Mouse (Mus musculus) CH12.LX (cell line): ENCODE measurements around the gene Rfc5. TPM values are rescaled to one million over a fixed set of nuclear protein-coding genes. Genes with fewer than 3 reads are reported as not detected.

Experiments used
- DNase-seq: peaks from one replicate; pipeline ENCODE4 v3.0.0-alpha.2; 2013; ENCODE audit errors: extremely low read depth
- H3K27ac ChIP-seq: 2 replicates; pipeline ENCODE4 v1.5.1; 2012; ENCODE audit warnings: low read depth, mild to moderate bottlenecking, control low read depth, moderate library complexity; ENCODE audit not compliant: insufficient read depth
- H3K27me3 ChIP-seq: replicated peaks from 2 replicates; pipeline ENCODE3; 2012; ENCODE audit warnings: inconsistent platforms
- H3K36me3 ChIP-seq, 2 experiments: replicated peaks in 1 of 2; 2 replicates each; pipeline versions ENCODE3 to v1.6.1; 2012; ENCODE audit warnings: inconsistent platforms in 1 of 2, low read length in 1 of 2, mild to moderate bottlenecking in 1 of 2, mixed read lengths in 1 of 2, moderate library complexity in 1 of 2; ENCODE audit not compliant: control insufficient read depth in 1 of 2, insufficient read depth in 1 of 2
- H3K4me1 ChIP-seq, 2 experiments: 2 replicates each; pipeline ENCODE4 v1.6.1; 2012; ENCODE audit warnings: inconsistent platforms in 1 of 2, moderate library complexity in 1 of 2; ENCODE audit not compliant: insufficient read depth in 2 of 2, control insufficient read depth in 1 of 2
- H3K4me2 ChIP-seq: 2 replicates; pipeline ENCODE4 v1.6.1; 2012; ENCODE audit warnings: low read depth, mild to moderate bottlenecking, control low read depth; ENCODE audit not compliant: poor library complexity, insufficient read depth, severe bottlenecking
- H3K4me3 ChIP-seq, 3 experiments: fragments of 150-350 bp in 1 of 3; sonication (generic) in 1 of 3; replicated peaks in 1 of 3; 2 replicates each; pipeline versions ENCODE3 to v1.5.1; 2011 to 2012; ENCODE audit warnings: low read depth in 2 of 3, low read length in 2 of 3, mild to moderate bottlenecking in 2 of 3, moderate library complexity in 2 of 3, control low read depth in 1 of 3, improper control_type of control experiment in 1 of 3, inconsistent platforms in 1 of 3, mixed read lengths in 1 of 3; ENCODE audit not compliant: poor library complexity in 1 of 3
- H3K79me2 ChIP-seq: replicated peaks from 2 replicates; pipeline ENCODE4 v1.6.1; 2012; ENCODE audit warnings: mild to moderate bottlenecking, moderate library complexity; ENCODE audit not compliant: control insufficient read depth, poor library complexity, insufficient read depth, severe bottlenecking; ENCODE audit errors: extremely low read depth
- H3K9ac ChIP-seq: 2 replicates; pipeline ENCODE4 v1.6.1; 2012; ENCODE audit warnings: low read depth, mild to moderate bottlenecking, control low read depth, moderate library complexity; ENCODE audit not compliant: insufficient read depth
- H3K9me3 ChIP-seq: replicated peaks from 2 replicates; pipeline ENCODE3; 2012; ENCODE audit warnings: low read length, inconsistent platforms, mixed read lengths
- CHD2 ChIP-seq: IDR thresholded peaks from 2 replicates; pipeline ENCODE4 v1.6.1; 2011; ENCODE audit warnings: low read length, improper control_type of control experiment
- CTCF ChIP-seq, 2 experiments: IDR thresholded peaks in 1 of 2; conservative IDR thresholded peaks in 1 of 2; 2 replicates each; pipeline ENCODE4 v1.5.1; 2011 to 2012; ENCODE audit warnings: low read depth in 2 of 2, low read length in 2 of 2, improper control_type of control experiment in 1 of 2, inconsistent platforms in 1 of 2, mild to moderate bottlenecking in 1 of 2, moderate library complexity in 1 of 2
- E2F4 ChIP-seq: IDR thresholded peaks from 2 replicates; pipeline ENCODE4 v1.6.1; 2011; ENCODE audit warnings: low read depth, low read length, improper control_type of control experiment; ENCODE audit not compliant: insufficient replicate concordance
- ELF1 ChIP-seq: IDR thresholded peaks from 2 replicates; pipeline ENCODE4 v1.6.1; 2014; ENCODE audit warnings: low read depth, mild to moderate bottlenecking, inconsistent platforms, low read length, improper control_type of control experiment
- ETS1 ChIP-seq: conservative IDR thresholded peaks from 2 replicates; pipeline ENCODE4 v1.6.1; 2012; ENCODE audit warnings: low read depth, mild to moderate bottlenecking, inconsistent platforms, low read length, improper control_type of control experiment, moderate library complexity
- HCFC1 ChIP-seq: IDR thresholded peaks from 2 replicates; pipeline ENCODE4 v1.6.1; 2012; ENCODE audit warnings: low read depth, mild to moderate bottlenecking, inconsistent platforms, low read length, improper control_type of control experiment
- IRF4 ChIP-seq: IDR thresholded peaks from 2 replicates; pipeline ENCODE4 v1.6.1; 2014; ENCODE audit warnings: low read depth, mild to moderate bottlenecking, inconsistent platforms, low read length, improper control_type of control experiment
- MAFK ChIP-seq: IDR thresholded peaks from 2 replicates; pipeline ENCODE4 v1.6.1; 2011; ENCODE audit warnings: low read length, improper control_type of control experiment; ENCODE audit not compliant: insufficient replicate concordance
- MEF2A ChIP-seq: IDR thresholded peaks from 2 replicates; pipeline ENCODE4 v1.6.1; 2014; ENCODE audit warnings: low read depth, mild to moderate bottlenecking, inconsistent platforms, low read length, improper control_type of control experiment, borderline replicate concordance
- NELFE ChIP-seq: IDR thresholded peaks from 2 replicates; pipeline ENCODE4 v1.6.1; 2011; ENCODE audit warnings: low read depth, low read length, improper control_type of control experiment
- NRF1 ChIP-seq: IDR thresholded peaks from 2 replicates; pipeline ENCODE4 v1.6.1; 2014; ENCODE audit warnings: low read depth, mild to moderate bottlenecking, inconsistent platforms, low read length, improper control_type of control experiment, moderate library complexity
- RAD21 ChIP-seq: IDR thresholded peaks from 2 replicates; pipeline ENCODE4 v1.6.1; 2011; ENCODE audit warnings: low read depth, mild to moderate bottlenecking, low read length, improper control_type of control experiment, moderate library complexity
- SMC3 ChIP-seq: IDR thresholded peaks from 2 replicates; pipeline ENCODE4 v1.6.1; 2011; ENCODE audit warnings: low read depth, low read length, improper control_type of control experiment
- TBP ChIP-seq: conservative IDR thresholded peaks from 2 replicates; pipeline ENCODE4 v1.6.1; 2011; ENCODE audit warnings: low read depth, low read length, improper control_type of control experiment
- ZKSCAN1 ChIP-seq: IDR thresholded peaks from 2 replicates; pipeline ENCODE4 v1.6.1; 2012; ENCODE audit warnings: low read depth, inconsistent platforms, low read length, improper control_type of control experiment, borderline replicate concordance
- ZNF384 ChIP-seq: IDR thresholded peaks from 2 replicates; pipeline ENCODE4 v1.6.1; 2012; ENCODE audit warnings: low read depth, low read length, improper control_type of control experiment, inconsistent platforms
- dilution Hi-C: fragments of 300-500 bp; cut with MboI; formaldehyde crosslinking; loops from 2 replicates; pipeline ENCODE4 v1.14.3; 2020; ENCODE audit warnings: low sequenced_read_pairs; ENCODE audit not compliant: extremely low pct_unique_long_range_greater_than_20kb, extremely low pct_ligation_motif_present
- in situ Hi-C: fragments of 300-500 bp; cut with MboI; formaldehyde crosslinking; loops from 3 replicates; pipeline ENCODE4 v1.14.3; 2019; ENCODE audit warnings: low sequenced_read_pairs, low pct_ligation_motif_present, low pct_unique_long_range_greater_than_20kb, mixed read lengths
- polyA plus RNA-seq: library from polyadenylated mRNA; unstranded; fragments of >175 nt; gene quantifications from 2 replicates; pipeline ENCODE4 v1.2.1, GENCODE M21; 2012; ENCODE audit warnings: low read depth; ENCODE audit not compliant: insufficient read length
- total RNA-seq, 2 experiments: library from RNA; depleted of rRNA; stranded (reverse); fragments of 300-350 nt in 1 of 2; fragments of >200 nt in 1 of 2; gene quantifications; 2 replicates each; pipeline ENCODE4 v1.2.3; 2012 to 2014

Rfc5 gene
- total and polyA plus RNA-seq, 3 experiments, result 137 to 221 (median 186) TPM

DNA sequence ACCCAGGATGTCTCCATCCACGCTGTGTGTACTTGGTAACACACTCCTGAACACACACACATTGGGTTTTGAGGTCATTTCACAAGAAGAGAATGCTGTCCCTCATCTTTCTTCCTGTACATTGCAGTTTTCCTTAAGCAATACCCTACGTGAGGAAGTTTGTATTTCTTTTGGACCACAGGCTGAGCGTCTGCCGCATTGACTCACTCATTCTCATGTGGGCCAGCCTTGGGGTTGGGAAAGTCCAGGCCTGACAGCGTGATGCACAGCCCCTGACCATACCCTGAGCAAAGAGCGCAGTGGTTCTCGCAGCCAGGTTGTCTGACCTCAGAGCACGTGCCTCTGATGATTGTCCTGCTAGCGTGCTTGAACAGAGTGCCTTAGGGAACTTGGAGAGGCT lies 15.4 kb downstream of the Rfc5 start:
- TF ChIP-seq MAFK (no peak), ETS1 (no peak)
- Histone ChIP-seq H3K27ac (no peak overlapping the region), H3K79me2 (no peaks in the 10 kb centered on the region), H3K4me2 (no peak overlapping the region), H3K4me1 (peaks cover 10 to 46% of the 10 kb centered on the region in 2 experiments), H3K27me3 (no peaks in the 10 kb centered on the region), H3K9ac (no peak overlapping the region), H3K9me3 (no peaks in the 10 kb centered on the region), H3K4me3 (no peak overlapping the region), H3K36me3 (peaks cover 85 to 89% of the 10 kb centered on the region in 2 experiments)
- in situ Hi-C loops, result no loop called here
- dilution Hi-C loops, result no loop called here
- no peak for DNase-seq

DNA sequence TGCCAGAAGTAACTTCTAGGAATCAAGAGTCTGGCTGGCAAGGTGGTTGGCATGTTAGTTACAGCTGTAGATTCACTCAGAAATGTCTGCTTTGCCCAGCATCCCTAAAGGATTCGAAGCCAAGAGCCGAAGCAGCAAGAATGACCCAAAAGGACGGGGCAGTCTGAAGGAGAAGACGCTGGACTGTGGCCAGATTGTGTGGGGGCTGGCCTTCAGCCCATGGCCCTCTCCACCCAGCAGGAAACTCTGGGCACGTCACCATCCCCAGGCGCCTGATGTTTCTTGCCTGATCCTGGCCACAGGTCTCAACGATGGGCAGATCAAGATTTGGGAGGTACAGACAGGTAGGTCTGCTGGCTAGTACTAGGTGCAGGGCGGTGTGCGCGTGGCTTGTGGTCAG lies 18.3 kb downstream of the Rfc5 start:
- no peaks in the 10 kb centered on the region; the same call in 1 of the 2 replicates for H3K79me2 ChIP-seq
- no peaks in the 10 kb centered on the region for H3K9me3 ChIP-seq
- peaks cover 10 to 20% of the 10 kb centered on the region in 2 experiments for H3K4me1 ChIP-seq
- dilution Hi-C loops (no loop called here), in situ Hi-C loops (no loop called here)
- no peaks in the 10 kb centered on the region for H3K27me3 ChIP-seq
- H3K27ac ChIP-seq, result no peak overlapping the region
- H3K9ac ChIP-seq, result no peak overlapping the region
- no peak for TF ChIP-seq RAD21
- no peak for TF ChIP-seq TBP
- no peak for TF ChIP-seq IRF4
- no peak for TF ChIP-seq CTCF (conservative IDR thresholded peaks at IDR 0.05 in 1 of 2, IDR thresholded peaks at IDR 0.05 in 1 of 2; ENCODE audit: low read depth in 2 of 2, low read length in 2 of 2)
- no peak for TF ChIP-seq ZNF384
- TF ChIP-seq NRF1, result no peak
- TF ChIP-seq ZKSCAN1, result no peak
- no peak for TF ChIP-seq SMC3
- TF ChIP-seq CHD2, result no peak
- TF ChIP-seq NELFE, result no peak
- no peak for TF ChIP-seq HCFC1
- no peak for TF ChIP-seq MEF2A
- TF ChIP-seq E2F4, result no peak
- TF ChIP-seq ELF1, result no peak
- peaks cover 79 to 95% of the 10 kb centered on the region in 2 experiments for H3K36me3 ChIP-seq
- no peak overlapping the region for H3K4me2 ChIP-seq
- no peak for DNase-seq
- no peak overlapping the region for H3K4me3 ChIP-seq
